Mouse (Mus musculus) left cerebral cortex, adult 9 months (tissue): ENCODE results near the gene Pcnx3.
"Not testable (repeated sequence)": the region's sequence is repeated elsewhere in the genome, so short reads cannot be mapped to it uniquely, and the experiment has no call there.

Source experiments
- DNase-seq, 2 experiments: peaks; one replicate each; pipeline ENCODE4 v3.0.0; 2022; ENCODE audit warnings: low spot score in 2 of 2

Gene Pcnx3

GRCm38 (mm10) chr19:5713255-5713654 is 24.5 kb upstream of the Pcnx3 start:
- no peak for DNase-seq

DNA sequence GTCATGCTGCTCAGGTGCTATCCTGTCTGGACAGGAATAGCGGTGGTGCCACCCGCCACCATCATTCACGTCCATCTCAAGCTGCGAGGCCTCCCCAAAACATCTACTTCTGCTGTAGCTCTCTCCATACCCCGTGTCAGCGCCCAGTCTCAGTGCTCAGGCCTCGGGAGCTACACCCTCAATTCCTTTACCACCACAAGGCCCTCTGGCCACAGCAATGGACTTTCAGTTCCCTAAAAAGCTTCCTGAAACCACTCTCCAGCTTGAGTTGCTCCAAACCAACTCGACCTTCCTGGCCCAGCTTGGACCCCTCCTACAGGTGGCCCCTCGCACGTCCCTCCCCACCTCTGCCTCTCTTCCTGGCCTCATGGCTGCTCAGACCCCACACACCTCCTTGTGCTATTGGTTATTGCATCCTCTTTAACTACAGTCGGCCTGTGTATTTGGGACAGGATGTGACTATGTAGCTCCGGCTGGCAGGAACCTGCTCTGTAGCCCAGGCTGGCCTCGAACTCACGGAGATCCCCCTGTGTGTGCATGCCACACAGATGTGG is 23.3 kb upstream of the Pcnx3 start:
- DNase-seq: no peak

DNA sequence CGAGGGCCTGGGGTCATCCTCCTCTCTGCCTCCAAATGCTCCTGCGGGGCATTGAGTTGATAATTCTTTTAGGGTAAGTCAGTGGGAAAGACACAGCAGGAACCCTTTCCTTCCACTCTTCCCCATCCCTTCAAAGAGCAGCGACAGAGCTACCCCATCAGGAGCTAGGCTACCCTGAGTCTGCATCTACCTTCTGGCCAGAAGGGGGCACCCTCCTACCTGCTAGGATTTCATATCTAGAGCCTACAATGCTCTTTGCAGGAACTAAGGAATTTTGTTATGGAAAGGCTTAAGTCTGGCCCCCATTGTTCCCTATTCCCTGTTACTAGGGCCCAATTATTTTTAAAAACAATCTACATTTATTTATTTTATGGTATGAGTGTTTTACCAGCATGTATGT is 22.5 kb upstream of the Pcnx3 start:
- peak in 1 of 2 experiments; percentile 80 for DNase-seq

DNA sequence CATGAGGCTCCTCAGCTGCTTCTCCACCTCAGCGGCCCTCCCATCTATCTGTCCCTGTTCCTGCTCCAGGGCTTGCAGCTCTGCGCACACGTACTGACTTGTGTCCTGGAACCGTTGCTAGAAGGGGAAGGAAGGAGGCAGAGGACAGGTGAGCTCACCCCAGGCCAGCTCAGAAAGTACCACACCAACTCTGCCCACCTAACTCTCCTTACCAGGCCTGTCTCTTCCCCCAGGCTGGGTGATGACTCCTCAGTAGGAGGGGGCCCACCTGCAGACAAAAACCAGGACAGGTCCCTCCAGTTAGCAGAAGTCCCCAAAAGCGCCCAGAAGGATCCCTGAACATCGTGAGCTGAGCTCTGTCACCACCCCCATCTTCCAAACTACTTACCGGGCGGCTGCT is 21.9 kb upstream of the Pcnx3 start:
- no peak for DNase-seq

- DNase-seq: no peak
Measured at GRCm38 (mm10) chr19:5710068-5710467, 21.4 kb upstream of the Pcnx3 start.

DNA sequence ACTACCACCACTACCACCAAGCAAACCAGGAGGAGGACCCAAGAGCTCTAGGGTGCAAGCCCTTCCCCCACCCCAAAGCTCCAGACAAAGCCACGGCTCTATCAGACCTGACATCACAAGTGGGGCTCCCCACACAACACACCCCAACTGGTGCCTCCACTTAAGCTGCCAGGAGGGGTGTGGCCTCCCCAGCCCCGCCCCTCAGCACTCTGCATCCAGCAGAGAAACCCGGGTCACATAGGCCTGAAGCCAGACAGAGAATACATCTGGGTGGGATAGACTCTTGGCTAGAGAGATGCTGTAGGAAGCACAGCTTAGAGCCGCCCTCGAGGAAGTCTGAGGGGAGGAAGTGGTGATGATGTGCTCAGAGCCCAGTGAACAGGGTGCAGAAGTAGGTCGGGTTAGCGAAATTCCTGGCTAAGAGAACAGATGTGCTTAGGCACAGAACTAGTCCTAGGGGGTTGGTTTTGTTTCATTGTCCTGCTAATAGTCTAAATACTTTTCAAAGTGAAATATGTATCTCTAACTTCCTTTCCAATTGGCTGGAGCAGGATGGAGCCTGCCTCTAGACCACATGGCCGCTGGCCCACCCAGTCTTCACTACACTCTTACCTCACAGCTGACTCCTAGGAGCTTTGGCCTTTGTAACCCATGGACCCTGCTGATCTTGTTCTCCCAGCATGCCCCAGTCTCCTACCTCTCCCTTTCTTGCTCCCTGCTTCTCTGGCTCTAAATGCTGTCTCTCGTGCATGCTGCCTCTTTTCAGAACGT is 16.3 kb upstream of the Pcnx3 start:
- no peak for DNase-seq

- no peak for DNase-seq
Measured at GRCm38 (mm10) chr19:5704163-5704800, 15.6 kb upstream of the Pcnx3 start, which contains the start of gene Kcnk7. Kcnk7 (plus strand) TSS chr19:5704367.

DNA sequence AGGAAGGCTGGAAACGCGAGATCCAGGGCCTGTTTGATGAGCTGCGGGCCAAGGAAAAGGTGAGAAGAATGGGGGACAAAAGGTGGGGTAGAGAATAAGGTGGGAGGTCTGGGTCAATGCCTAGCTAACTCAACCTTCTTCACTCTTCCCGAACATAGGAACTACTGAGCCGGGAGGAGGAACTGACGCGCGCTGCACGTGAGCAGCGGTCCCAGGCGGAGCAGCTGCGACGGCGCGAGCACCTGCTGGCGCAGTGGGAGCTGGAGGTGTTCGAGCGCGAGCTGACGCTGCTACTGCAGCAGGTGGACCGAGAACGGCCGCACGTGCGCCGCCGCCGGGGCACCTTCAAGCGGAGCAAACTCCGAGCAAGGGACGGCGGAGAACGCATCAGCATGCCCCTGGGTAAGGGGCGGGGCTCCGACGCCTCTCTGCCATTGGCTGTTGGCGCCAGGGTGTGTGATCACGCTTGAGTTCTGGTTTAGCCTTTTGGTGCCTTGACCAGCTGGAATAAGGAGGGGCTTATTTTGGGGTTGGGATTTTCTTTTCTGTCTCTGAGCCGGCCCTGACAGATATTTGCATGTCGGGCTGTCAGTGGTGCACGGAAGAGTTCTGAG is 7.2 kb upstream of the Pcnx3 start:
- no peak for DNase-seq

DNA sequence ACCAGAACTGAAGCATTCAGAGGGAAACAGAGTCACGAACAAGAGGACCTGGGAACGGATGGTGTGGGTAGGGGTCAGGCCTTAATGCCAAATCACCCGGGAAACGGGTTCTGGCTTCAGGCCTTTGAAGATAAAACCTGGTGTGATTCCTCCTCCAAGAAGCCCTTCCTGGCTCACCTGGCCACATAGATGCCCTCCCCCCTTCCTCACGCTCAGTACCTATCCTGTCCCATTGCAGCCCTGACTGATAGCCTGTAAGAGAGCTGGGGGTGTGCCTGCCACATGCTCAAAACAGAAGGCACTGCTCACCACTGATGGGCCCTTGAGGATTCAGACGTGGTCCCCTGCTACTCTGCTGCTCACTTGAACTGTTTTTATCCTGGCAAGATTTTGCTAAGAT is 5.1 kb upstream of the Pcnx3 start:
- no peak for DNase-seq

GRCm38 (mm10) chr19:5692913-5693396 is 4.2 kb upstream of the Pcnx3 start:
- peak in 1 of 2 experiments; percentile 27 for DNase-seq

- no peak for DNase-seq
Measured at GRCm38 (mm10) chr19:5692086-5692912, 3.6 kb upstream of the Pcnx3 start.

GRCm38 (mm10) chr19:5691601-5692000 is 2.9 kb upstream of the Pcnx3 start:
- DNase-seq: no peak

GRCm38 (mm10) chr19:5690343-5690735 is 1.6 kb upstream of the Pcnx3 start:
- peak in 1 of 2 experiments; percentile 40 for DNase-seq

DNA sequence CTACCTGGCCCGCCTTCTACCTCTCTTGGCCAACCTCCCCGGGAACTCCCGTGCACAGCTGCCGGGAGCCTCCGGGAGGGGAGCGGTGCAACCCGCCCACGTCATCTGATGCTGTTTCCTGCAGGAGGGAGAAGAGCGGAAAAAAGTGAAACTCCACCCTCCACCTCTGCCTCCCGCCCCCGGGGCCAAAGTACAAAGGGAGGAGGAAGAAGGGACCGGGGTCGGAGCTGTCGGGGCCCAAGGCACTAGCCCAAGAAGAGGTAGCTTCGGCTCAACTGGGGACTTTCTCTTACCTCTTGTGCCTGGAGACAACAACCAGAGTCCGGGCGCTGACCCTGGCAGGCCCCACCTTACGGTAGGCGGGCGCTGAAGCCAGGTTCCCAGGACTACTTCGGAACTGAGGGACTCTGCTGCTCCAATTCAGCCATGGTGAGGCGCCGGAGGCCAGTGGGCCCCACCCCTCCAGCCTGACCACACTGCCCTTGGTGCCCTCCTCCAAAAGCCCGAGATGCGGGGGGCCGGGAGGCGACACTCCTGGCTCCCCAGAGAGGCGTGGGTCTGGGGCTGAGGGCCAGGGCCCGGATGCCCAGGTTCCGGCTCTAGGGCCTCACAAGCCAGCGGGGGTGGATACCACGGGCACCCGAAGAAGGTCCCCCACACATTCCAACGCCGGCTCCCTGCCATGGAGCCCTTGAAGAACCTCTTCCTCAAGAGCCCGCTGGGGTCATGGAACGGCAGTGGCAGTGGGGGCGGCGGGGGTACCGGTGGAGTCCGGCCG is 1.0 kb upstream of the Pcnx3 start:
- peak in 1 of 2 experiments; percentile 77 for DNase-seq

DNA sequence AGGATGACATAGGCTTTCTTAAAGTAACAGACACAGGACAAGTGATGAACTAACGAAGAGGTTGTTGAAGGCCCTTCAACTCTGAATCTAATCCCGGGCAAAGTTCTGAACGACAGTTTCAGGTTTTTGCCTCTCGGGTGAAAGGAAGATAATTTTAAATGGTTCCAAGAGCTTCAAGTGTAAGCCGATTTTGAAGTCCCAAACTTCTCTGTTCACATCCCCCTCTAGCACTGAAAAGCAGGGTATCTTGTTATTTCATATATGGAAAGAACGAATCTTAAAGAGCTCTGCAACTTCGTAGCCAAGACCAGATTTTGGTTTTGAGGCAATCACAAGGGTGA is 350 bp upstream of the Pcnx3 start:
- DNase-seq: no peak

- no peak for DNase-seq
Measured at GRCm38 (mm10) chr19:5687738-5688137, 970 bp downstream of the Pcnx3 start.

- DNase-seq: not testable (repeated sequence)
Measured at GRCm38 (mm10) chr19:5686954-5687353, 1.8 kb downstream of the Pcnx3 start.

GRCm38 (mm10) chr19:5686437-5686836 is 2.3 kb downstream of the Pcnx3 start:
- DNase-seq: no peak

- DNase-seq: no peak
Measured at GRCm38 (mm10) chr19:5685861-5686260, 2.8 kb downstream of the Pcnx3 start.

GRCm38 (mm10) chr19:5685431-5685830 is 3.3 kb downstream of the Pcnx3 start:
- no peak for DNase-seq

DNA sequence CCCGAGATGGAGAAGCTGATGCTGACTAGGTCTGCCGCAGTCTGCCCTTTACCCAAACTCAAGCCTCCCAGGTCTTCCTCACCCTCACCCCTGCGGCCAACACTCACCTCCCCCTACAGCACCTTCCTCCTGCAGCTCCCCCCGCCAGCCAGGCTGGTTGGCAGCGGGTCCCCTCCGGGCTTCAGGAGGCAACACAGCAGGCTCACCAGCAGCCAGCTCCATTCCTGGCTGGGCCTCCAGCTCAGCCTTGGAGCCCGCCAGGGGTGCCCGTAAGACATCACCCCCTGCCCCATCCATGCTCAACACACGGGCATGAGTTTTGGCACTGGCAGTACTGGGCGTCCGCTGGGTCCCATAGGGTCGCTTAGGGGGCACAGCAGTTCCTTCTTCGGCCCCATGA is 3.7 kb downstream of the Pcnx3 start:
- no peak for DNase-seq
